In the genomic region with DNA sequence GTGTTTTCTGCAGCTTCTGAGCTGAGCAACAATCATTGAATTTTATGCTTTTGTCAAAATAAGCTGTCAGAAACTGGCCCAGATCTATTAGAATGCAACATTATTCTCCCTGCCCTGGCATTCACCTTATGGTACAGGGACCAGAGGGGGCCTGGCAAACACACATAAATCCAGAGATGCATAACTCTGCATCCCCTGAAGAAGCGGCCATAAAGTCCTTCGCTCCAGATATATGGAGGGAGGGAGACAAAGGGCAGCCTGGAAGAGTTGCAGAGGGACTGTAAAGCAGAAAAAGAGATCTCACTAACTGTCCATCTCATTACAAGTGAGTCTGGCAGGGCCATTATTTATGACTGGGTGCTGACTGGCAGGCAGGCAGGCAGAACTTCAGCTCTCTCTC, we compare ENCODE assay signal across 23 mouse cellular contexts. TPM values are rescaled to one million over a fixed set of nuclear protein-coding genes. Genes with fewer than 3 reads are reported as not detected.
DNase-seq lines count a peak whose midpoint lies in the region; ATAC-seq lines count a peak whose summit lies in the region.
"Had no signal": no experiment of that assay in that cellular context is flagged by ENCODE, and none has a peak within 500 bp of the region (broad histone marks: within the 10 kb centered on the region; RNA-seq: fewer than 3 reads in every experiment).

No protein-coding gene starts in this region.

- H3K27ac ChIP-seq in heart, embryonic 14.5 days (replicated peaks in 1 of 2; ENCODE audit: control insufficient read depth in 1 of 2, insufficient read depth in 1 of 2, low read depth in 2 of 2, low read length in 2 of 2), result no peak overlapping the region
- H3K27ac ChIP-seq in heart, embryonic 10.5 days, result no peak overlapping the region
- H3K27ac ChIP-seq in embryonic facial prominence, embryonic 10.5 days (replicated peaks), result peak overlapping the region; percentile 40; the same call in 1 of the 2 replicates
- H3K27ac ChIP-seq in neural tube, embryonic 14.5 days (ENCODE audit: low read depth, low read length), result no peak overlapping the region
- H3K27ac ChIP-seq in hindbrain, embryonic 10.5 days, result no peak overlapping the region
- H3K27ac ChIP-seq in forebrain, embryonic 13.5 days, result no peak overlapping the region
- H3K27ac ChIP-seq: embryonic facial prominence, embryonic 13.5 days; forebrain, embryonic 12.5 days; gastrocnemius, adult 2 months; hindbrain, embryonic 14.5 days; hindbrain, postnatal 0 days had no signal

- ATAC-seq in heart, embryonic 14.5 days (ENCODE audit: insufficient number of reproducible peaks, insufficient read depth, low FRiP score, low read depth), result no peak
- peak; percentile 58; the same call in 1 of the 2 replicates for ATAC-seq in neural tube, embryonic 14.5 days (ENCODE audit: low read depth)
- no peak for ATAC-seq in forebrain, embryonic 13.5 days
- ATAC-seq: CD4-positive, CD25-positive, alpha-beta regulatory T cell, adult 4 months; forebrain, embryonic 16.5 days; hindbrain, postnatal 0 days; inflammation-experienced regulatory T-cells, adult 6 months; intestine, embryonic 16.5 days had no signal

- no peaks in the 10 kb centered on the region for H3K9me3 ChIP-seq in heart, embryonic 14.5 days (ENCODE audit: control insufficient read depth, low read length)
- no peaks in the 10 kb centered on the region for H3K9me3 ChIP-seq in heart, embryonic 10.5 days
- no peaks in the 10 kb centered on the region for H3K9me3 ChIP-seq in embryonic facial prominence, embryonic 10.5 days
- H3K9me3 ChIP-seq in neural tube, embryonic 14.5 days (ENCODE audit: control insufficient read depth, low read length), result no peaks in the 10 kb centered on the region
- no peaks in the 10 kb centered on the region for H3K9me3 ChIP-seq in hindbrain, embryonic 10.5 days
- no peaks in the 10 kb centered on the region for H3K9me3 ChIP-seq in forebrain, embryonic 13.5 days (replicated peaks)
- H3K9me3 ChIP-seq: embryonic facial prominence, embryonic 13.5 days; forebrain, embryonic 12.5 days; heart, embryonic 13.5 days had no signal

- H3K4me2 ChIP-seq in heart, embryonic 14.5 days (ENCODE audit: low read length), result peak overlapping the region; percentile 40; the same call in 1 of the 2 replicates
- H3K4me2 ChIP-seq in neural tube, embryonic 14.5 days (ENCODE audit: low read depth, low read length), result no peak overlapping the region
- no peak overlapping the region for H3K4me2 ChIP-seq in forebrain, embryonic 13.5 days
- H3K4me2 ChIP-seq: embryonic facial prominence, embryonic 13.5 days; forebrain, embryonic 12.5 days; hindbrain, embryonic 14.5 days had no signal

- DNase-seq in heart, embryonic 10.5 days (ENCODE audit: low spot score), result no peak
- no peak for DNase-seq in embryonic facial prominence, embryonic 10.5 days (ENCODE audit: low spot score)
- peak; percentile 16 for DNase-seq in mesoderm, embryonic 11.5 days (ENCODE audit: low read depth, low spot score)
- DNase-seq in hindbrain, embryonic 10.5 days (ENCODE audit: low spot score), result no peak
- DNase-seq: adrenal gland, adult 8-10 months; cerebellum, adult 11-12 months; cerebellum, adult 8-10 months; cerebellum, postnatal 36 days; gastrocnemius, adult 2 months; gastrocnemius, postnatal 14 days had no signal

- WGBS in heart, embryonic 14.5 days, result 83% methylated on average over 2 of the region's 2 CpGs
- 76% methylated on average over 2 of the region's 2 CpGs for WGBS in heart, embryonic 10.5 days
- WGBS in embryonic facial prominence, embryonic 10.5 days, result 81% methylated on average over 2 of the region's 2 CpGs
- WGBS in neural tube, embryonic 14.5 days, result 9% methylated on average over 2 of the region's 2 CpGs
- 80% methylated on average over 2 of the region's 2 CpGs for WGBS in hindbrain, embryonic 10.5 days
- WGBS in forebrain, embryonic 13.5 days, result 77% methylated on average over 2 of the region's 2 CpGs

- no peaks in the 10 kb centered on the region for H3K36me3 ChIP-seq in heart, embryonic 14.5 days (ENCODE audit: control insufficient read depth, insufficient read depth, low read length)
- H3K36me3 ChIP-seq in heart, embryonic 10.5 days, result no peaks in the 10 kb centered on the region
- H3K36me3 ChIP-seq in embryonic facial prominence, embryonic 10.5 days (replicated peaks), result no peaks in the 10 kb centered on the region
- no peaks in the 10 kb centered on the region for H3K36me3 ChIP-seq in neural tube, embryonic 14.5 days (ENCODE audit: control insufficient read depth, insufficient read depth, low read length)
- H3K36me3 ChIP-seq in hindbrain, embryonic 10.5 days, result no peaks in the 10 kb centered on the region
- no peaks in the 10 kb centered on the region for H3K36me3 ChIP-seq in forebrain, embryonic 13.5 days (ENCODE audit: poor library complexity, severe bottlenecking)
- H3K36me3 ChIP-seq: embryonic facial prominence, embryonic 13.5 days; forebrain, embryonic 12.5 days; heart, embryonic 13.5 days had no signal

- no peaks in the 10 kb centered on the region for H3K27me3 ChIP-seq in heart, embryonic 14.5 days (ENCODE audit: control insufficient read depth, insufficient read depth, low read length)
- no peaks in the 10 kb centered on the region for H3K27me3 ChIP-seq in heart, embryonic 10.5 days (ENCODE audit: insufficient read depth, poor library complexity, severe bottlenecking)
- no peaks in the 10 kb centered on the region for H3K27me3 ChIP-seq in embryonic facial prominence, embryonic 10.5 days (replicated peaks; ENCODE audit: low read depth, poor library complexity, severe bottlenecking)
- no peaks in the 10 kb centered on the region for H3K27me3 ChIP-seq in neural tube, embryonic 14.5 days (ENCODE audit: control insufficient read depth, insufficient read depth, low read length)
- H3K27me3 ChIP-seq in hindbrain, embryonic 10.5 days (ENCODE audit: insufficient read depth, poor library complexity, severe bottlenecking), result no peaks in the 10 kb centered on the region
- no peaks in the 10 kb centered on the region; the same call in 1 of the 2 replicates for H3K27me3 ChIP-seq in forebrain, embryonic 13.5 days
- H3K27me3 ChIP-seq: forebrain, embryonic 12.5 days; heart, embryonic 13.5 days had no signal

- H3K9ac ChIP-seq in heart, embryonic 14.5 days (ENCODE audit: low read length), result no peak overlapping the region
- no peak overlapping the region for H3K9ac ChIP-seq in neural tube, embryonic 14.5 days (replicated peaks; ENCODE audit: low read depth, low read length)
- H3K9ac ChIP-seq in forebrain, embryonic 13.5 days, result no peak overlapping the region
- H3K9ac ChIP-seq: embryonic facial prominence, embryonic 13.5 days; forebrain, embryonic 12.5 days; heart, embryonic 13.5 days; hindbrain, embryonic 14.5 days had no signal

- H3K4me1 ChIP-seq in heart, embryonic 14.5 days (ENCODE audit: control insufficient read depth in 2 of 2, insufficient read depth in 2 of 2, low read length in 2 of 2), result peaks cover 4% of the 10 kb centered on the region in 2 experiments; a peak in 2 of 4 replicates
- H3K4me1 ChIP-seq in heart, embryonic 10.5 days, result 0 out of 2 replicates have a peak, but pooled peaks cover 2% of the 10 kb centered on the region
- H3K4me1 ChIP-seq in embryonic facial prominence, embryonic 10.5 days, result peaks cover 10% of the 10 kb centered on the region
- H3K4me1 ChIP-seq in neural tube, embryonic 14.5 days (ENCODE audit: control insufficient read depth, insufficient read depth, low read length), result 0 out of 2 replicates have a peak, but pooled peaks cover 4% of the 10 kb centered on the region
- H3K4me1 ChIP-seq in hindbrain, embryonic 10.5 days (replicated peaks), result no peaks in the 10 kb centered on the region
- H3K4me1 ChIP-seq in forebrain, embryonic 13.5 days, result no peaks in the 10 kb centered on the region
- H3K4me1 ChIP-seq: embryonic facial prominence, embryonic 13.5 days; forebrain, embryonic 12.5 days had no signal

- H3K4me3 ChIP-seq in heart, embryonic 14.5 days (ENCODE audit: control insufficient read depth in 1 of 2, insufficient read depth in 1 of 2, low read depth in 1 of 2, low read length in 2 of 2), result no peak overlapping the region
- no peak overlapping the region for H3K4me3 ChIP-seq in heart, embryonic 10.5 days
- no peak overlapping the region for H3K4me3 ChIP-seq in embryonic facial prominence, embryonic 10.5 days
- H3K4me3 ChIP-seq in neural tube, embryonic 14.5 days (ENCODE audit: low read depth, low read length), result no peak overlapping the region
- H3K4me3 ChIP-seq in hindbrain, embryonic 10.5 days, result no peak overlapping the region
- no peak overlapping the region for H3K4me3 ChIP-seq in forebrain, embryonic 13.5 days
- H3K4me3 ChIP-seq: embryonic facial prominence, embryonic 13.5 days; erythroblast, embryonic 14.5 days; forebrain, embryonic 12.5 days; gastrocnemius, adult 2 months; heart, embryonic 13.5 days had no signal

RNA-seq across cellular contexts. Expression of a gene that starts 6.7 kb away (rescaled TPM):
- 91.0 and 94.0 TPM in 2 replicates for polyA plus RNA-seq in heart, embryonic 14.5 days (2014; fragmentation: Nextera tagmentation; extraction: Ambion mirVana)
- polyA plus RNA-seq in heart, embryonic 10.5 days (2016; fragmentation: Nextera tagmentation; extraction: Ambion mirVana), result 138 and 165 TPM in 2 replicates
- polyA plus RNA-seq in embryonic facial prominence, embryonic 10.5 days (2016; fragmentation: Nextera tagmentation; extraction: Ambion mirVana), result 199 and 202 TPM in 2 replicates
- 141 and 169 TPM in 2 replicates for polyA plus RNA-seq in neural tube, embryonic 14.5 days (2014; fragmentation: Nextera tagmentation; extraction: Ambion mirVana)
- polyA plus RNA-seq in hindbrain, embryonic 10.5 days (2016; fragmentation: Nextera tagmentation; extraction: Ambion mirVana), result 144 and 181 TPM in 2 replicates
- 145 and 158 TPM in 2 replicates for polyA plus RNA-seq in forebrain, embryonic 13.5 days (2015; fragmentation: Nextera tagmentation; extraction: Ambion mirVana)

RNA-seq across cellular contexts. Expression of a gene that starts 13.2 kb away (rescaled TPM):
- polyA plus RNA-seq in heart, embryonic 14.5 days (2014; fragmentation: Nextera tagmentation; extraction: Ambion mirVana), result 9.5 and 10.6 TPM in 2 replicates
- 10.2 and 11.0 TPM in 2 replicates for polyA plus RNA-seq in heart, embryonic 10.5 days (2016; fragmentation: Nextera tagmentation; extraction: Ambion mirVana)
- 16.2 and 17.2 TPM in 2 replicates for polyA plus RNA-seq in embryonic facial prominence, embryonic 10.5 days (2016; fragmentation: Nextera tagmentation; extraction: Ambion mirVana)
- 24.9 and 27.6 TPM in 2 replicates for polyA plus RNA-seq in neural tube, embryonic 14.5 days (2014; fragmentation: Nextera tagmentation; extraction: Ambion mirVana)
- polyA plus RNA-seq in hindbrain, embryonic 10.5 days (2016; fragmentation: Nextera tagmentation; extraction: Ambion mirVana), result 14.0 and 14.9 TPM in 2 replicates
- polyA plus RNA-seq in forebrain, embryonic 13.5 days (2015; fragmentation: Nextera tagmentation; extraction: Ambion mirVana), result 10.5 and 13.1 TPM in 2 replicates
